Mouse (Mus musculus) frontal cortex, postnatal 10 days (tissue): ENCODE measurements around the gene Fscn3.

Experiments used
- DNase-seq, 2 experiments: peaks; one replicate each; pipeline ENCODE4 v3.0.0; 2022; ENCODE audit warnings: low spot score in 2 of 2, mixed read lengths in 1 of 2

Fscn3 gene

DNA sequence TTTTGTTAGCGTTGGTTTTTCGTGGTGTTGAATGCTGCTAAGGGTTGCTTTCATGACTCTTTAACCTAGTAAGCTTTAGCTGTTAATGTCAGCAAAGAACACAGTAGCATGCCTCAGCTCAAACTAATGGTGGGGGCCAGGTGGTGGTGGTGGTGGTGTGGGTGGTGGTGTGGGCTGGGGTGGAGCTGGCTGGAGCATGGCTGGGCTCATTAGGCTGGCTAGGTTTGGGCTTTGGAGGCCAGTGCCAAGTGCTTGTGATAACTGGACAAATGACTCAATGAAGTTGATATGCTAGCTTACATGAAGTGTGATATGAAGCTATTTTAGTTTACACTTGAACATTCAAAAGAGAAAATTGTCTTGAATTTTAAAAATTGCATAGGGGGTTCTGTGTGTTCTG, 58.4 kb downstream of the Fscn3 start:
- no peak for DNase-seq

DNA sequence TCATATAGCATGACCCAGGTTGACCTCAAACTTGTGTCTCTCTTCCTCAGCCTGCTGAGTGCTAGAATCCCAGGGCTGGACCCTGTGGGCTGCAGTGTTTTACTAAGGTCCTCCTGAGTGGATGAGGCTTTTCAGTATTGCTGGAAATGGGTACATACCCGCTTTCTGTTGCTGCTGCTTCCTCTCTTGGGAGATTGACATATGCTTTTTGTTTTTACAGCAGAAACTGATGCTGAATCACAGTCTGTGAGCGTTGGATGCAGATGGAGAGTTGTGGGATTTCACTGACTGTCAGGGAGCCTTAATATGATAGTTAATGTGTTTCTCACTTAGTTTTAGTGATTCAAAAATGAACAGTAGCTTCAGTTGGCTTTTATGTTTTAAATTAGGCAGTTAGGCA, 58.9 kb downstream of the Fscn3 start:
- no peak for DNase-seq

DNA sequence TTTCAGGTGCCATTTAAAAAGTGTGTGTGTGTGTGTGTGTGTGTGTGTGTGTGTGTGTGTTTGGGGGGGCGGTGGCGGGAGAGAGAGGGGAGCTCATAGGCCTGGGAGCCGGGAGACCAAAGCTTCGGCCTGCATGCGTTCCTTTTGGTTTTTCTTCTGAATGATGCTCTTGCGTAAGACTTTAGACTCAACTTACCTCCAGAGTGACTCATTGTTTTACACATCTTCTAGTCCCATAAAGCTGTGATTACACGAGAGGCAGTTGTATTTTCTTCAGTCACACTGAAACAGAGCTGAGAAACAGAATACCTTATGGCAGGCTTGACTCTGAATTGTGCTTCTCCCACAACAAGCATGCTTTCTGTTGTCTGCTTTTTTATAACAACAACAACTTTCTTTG, 59.3 kb downstream of the Fscn3 start:
- no peak for DNase-seq
